Mouse (Mus musculus): ENCODE measurements around the gene Uck1.

GRCm38 (mm10) chr2:32289578-32289977 is 29.6 kb upstream of the Uck1 start:
- TF ChIP-seq MYOG (IDR thresholded peaks at IDR 0.05; ENCODE audit: control insufficient read depth, extremely low read depth, insufficient read length) (no peak), MAX (IDR thresholded peaks at IDR 0.05) (no peak), USF1 (IDR thresholded peaks at IDR 0.05; ENCODE audit: low read depth) (no peak), CTCF (IDR thresholded peaks at IDR 0.05; ENCODE audit: control insufficient read depth, insufficient read depth, insufficient read length) (peak; percentile 9), FOSL1 (IDR thresholded peaks at IDR 0.05; ENCODE audit: insufficient read depth, low read length, poor library complexity, severe bottlenecking) (no peak), MYOD1 (IDR thresholded peaks at IDR 0.05; ENCODE audit: control insufficient read depth, insufficient read length, low read depth) (no peak), CEBPB (IDR thresholded peaks at IDR 0.05; ENCODE audit: low read depth) (no peak)
